Mouse (Mus musculus) stomach, embryonic 16.5 days (tissue): ENCODE data around the gene Csnk2a1. TPM values are rescaled to one million over a fixed set of nuclear protein-coding genes. Genes with fewer than 3 reads are reported as not detected.

Experiments
- ATAC-seq: fragments of 200-750 bp; cut with Nextera tagmentation; 2 replicates; pipeline ENCODE4 v1.8.0; 2017; ENCODE audit warnings: moderate number of reproducible peaks, moderate TSS enrichment; ENCODE audit not compliant: insufficient read depth, low FRiP score
- H3K27ac ChIP-seq: fragments of 300-500 bp; sonication (generic); 2 replicates; pipeline ENCODE4 v1.5.1; 2014; ENCODE audit warnings: low read length
- H3K27me3 ChIP-seq: fragments of 300-500 bp; sonication (generic); 2 replicates; pipeline ENCODE4 v1.6.1; 2014; ENCODE audit warnings: low read length, control low read depth, mixed read lengths; ENCODE audit not compliant: control insufficient read depth, insufficient read depth
- H3K36me3 ChIP-seq: fragments of 300-500 bp; sonication (generic); 2 replicates; pipeline ENCODE4 v1.6.1; 2014; ENCODE audit warnings: low read length; ENCODE audit not compliant: control insufficient read depth, insufficient read depth
- H3K4me1 ChIP-seq: fragments of 300-500 bp; sonication (generic); 2 replicates; pipeline ENCODE4 v1.6.1; 2014; ENCODE audit warnings: low read length, control low read depth, mixed read lengths; ENCODE audit not compliant: control insufficient read depth, insufficient read depth
- H3K4me2 ChIP-seq: fragments of 300-500 bp; sonication (generic); 2 replicates; pipeline ENCODE4 v1.6.1; 2014; ENCODE audit warnings: low read depth, low read length, mixed read lengths
- H3K4me3 ChIP-seq: fragments of 300-500 bp; sonication (generic); replicated peaks from 2 replicates; pipeline ENCODE4 v1.5.1; 2014; ENCODE audit warnings: mild to moderate bottlenecking, low read length
- H3K9ac ChIP-seq: fragments of 300-500 bp; sonication (generic); 2 replicates; pipeline ENCODE4 v1.6.1; 2014; ENCODE audit warnings: low read length
- H3K9me3 ChIP-seq: fragments of 300-500 bp; sonication (generic); replicated peaks from 2 replicates; pipeline ENCODE4 v1.6.1; 2016; ENCODE audit warnings: low read length, control low read depth; ENCODE audit not compliant: control insufficient read depth
- WGBS: fragments of 180-500 bp; shearing (Covaris S2); extraction: QIAGEN DNeasy Blood & Tissue Kit; methylation state at CpG from one replicate; pipeline ENCODE4 v1.1.7; 2014; 5-methylcytosine and 5-hydroxymethylcytosine counted together
- polyA plus RNA-seq: library from polyadenylated mRNA; unstranded; fragments of >200 nt; fragmentation: Nextera tagmentation; extraction: Ambion mirVana; gene quantifications from 2 replicates; pipeline ENCODE4 v1.2.1, GENCODE M21; 2015

Csnk2a1 gene
- polyA plus RNA-seq: 74.1 and 78.3 TPM in 2 replicates

DNA sequence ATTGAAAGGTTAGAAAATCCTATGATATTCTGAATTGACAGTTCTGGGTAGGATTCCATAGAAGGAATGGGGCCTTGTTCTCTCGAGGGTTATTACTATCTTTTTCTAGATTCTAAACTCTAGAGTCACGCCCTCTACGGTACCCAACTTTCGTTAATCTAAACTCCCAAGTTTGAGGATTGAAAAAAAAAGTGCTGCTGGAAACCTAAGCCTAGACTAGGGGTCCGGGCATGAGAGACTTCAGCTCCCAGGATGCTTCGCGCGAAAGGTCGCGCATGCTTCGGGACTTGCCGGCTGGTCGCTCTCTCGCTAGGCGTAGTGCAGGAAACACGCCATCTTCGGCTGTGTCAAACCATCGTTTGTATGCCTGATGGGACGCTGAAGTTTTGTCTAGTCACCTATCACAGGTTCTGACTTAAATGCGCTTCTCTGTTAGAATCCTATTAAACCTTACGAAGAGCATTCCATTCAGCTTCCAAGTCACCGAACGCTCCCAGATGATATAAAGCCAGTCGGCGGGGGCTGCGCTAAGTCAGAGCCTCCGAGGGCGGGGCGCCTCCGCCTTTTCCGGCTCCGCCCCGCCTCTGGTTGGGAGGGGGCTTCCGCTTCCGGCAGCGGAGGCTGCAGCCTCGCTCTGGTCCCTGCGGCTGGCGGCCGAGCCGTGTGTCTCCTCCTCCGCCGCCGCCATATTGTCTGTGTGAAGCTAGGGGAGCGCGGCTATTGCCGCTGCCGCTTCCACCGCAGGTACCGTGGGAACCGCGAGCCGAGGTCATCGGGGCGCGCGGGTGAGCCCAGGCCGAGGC lies at the start of gene Csnk2a1:
Csnk2a1 (plus strand) TSS at position 592 of the 803 bp plus-strand sequence.
- H3K4me2 ChIP-seq: peak within 1 kb of the TSS; percentile 80
- under 1% methylated on average over 55 of the region's 58 CpGs for WGBS

GRCm38 (mm10) chr2:152177162-152177805 lies 49.4 kb upstream of the Csnk2a1 start:
- ATAC-seq: peak; percentile 76; the same call in 1 of the 2 replicates
- WGBS: 18% methylated on average over 24 of the region's 24 CpGs
- no peak overlapping the region for H3K27ac ChIP-seq
- H3K9me3 ChIP-seq: no peaks in the 10 kb centered on the region
- no peak overlapping the region for H3K4me3 ChIP-seq
- H3K9ac ChIP-seq: no peak overlapping the region
- H3K4me2 ChIP-seq: 0 out of 2 replicates have a peak overlapping the region, but pooled peaks have one; percentile 32
- H3K36me3 ChIP-seq: no peaks in the 10 kb centered on the region
- H3K27me3 ChIP-seq: no peaks in the 10 kb centered on the region
- peaks cover 4% of the 10 kb centered on the region; the same call in 1 of the 2 replicates for H3K4me1 ChIP-seq

More for the DNA sequence above, at the start of gene Csnk2a1:
- H3K27me3 ChIP-seq: no peaks in the 10 kb centered on the region
- peak within 1 kb of the TSS; percentile 93 for H3K4me3 ChIP-seq
- peaks cover 4% of the 10 kb centered on the region for H3K36me3 ChIP-seq
- peak; percentile 97 for ATAC-seq
- H3K4me1 ChIP-seq: peaks cover 17% of the 10 kb centered on the region
- peak within 1 kb of the TSS; percentile 100 for H3K9ac ChIP-seq
- peaks cover 3% of the 10 kb centered on the region; the same call in 1 of the 2 replicates for H3K9me3 ChIP-seq
- H3K27ac ChIP-seq: peak within 1 kb of the TSS; percentile 100

DNA sequence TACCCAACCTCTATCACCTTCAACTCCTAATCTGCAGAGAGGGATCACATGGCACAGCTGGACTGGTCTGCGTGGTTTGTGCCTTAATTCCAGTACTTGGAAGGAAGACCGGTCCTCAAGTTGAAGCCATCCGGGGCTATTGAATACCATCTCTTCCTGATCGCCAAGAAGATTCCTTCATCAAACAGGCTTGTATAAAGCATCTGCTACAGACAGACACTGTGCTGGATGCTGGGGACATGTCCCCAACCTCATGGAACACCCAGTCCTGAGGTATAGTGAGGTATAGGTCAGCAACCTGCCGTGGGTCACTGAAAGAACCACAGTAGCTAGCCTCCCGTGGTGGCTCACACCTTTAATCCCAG lies 48.9 kb upstream of the Csnk2a1 start:
- Histone ChIP-seq H3K9me3 (no peaks in the 10 kb centered on the region), H3K36me3 (no peaks in the 10 kb centered on the region), H3K4me2 (0 out of 2 replicates have a peak overlapping the region, but pooled peaks have one; percentile 32), H3K9ac (no peak overlapping the region), H3K4me1 (peaks cover 4% of the 10 kb centered on the region; the same call in 1 of the 2 replicates), H3K27me3 (no peaks in the 10 kb centered on the region), H3K4me3 (no peak overlapping the region), H3K27ac (no peak overlapping the region)
- 77% methylated on average over 6 of the region's 6 CpGs for WGBS
- no peak for ATAC-seq

DNA sequence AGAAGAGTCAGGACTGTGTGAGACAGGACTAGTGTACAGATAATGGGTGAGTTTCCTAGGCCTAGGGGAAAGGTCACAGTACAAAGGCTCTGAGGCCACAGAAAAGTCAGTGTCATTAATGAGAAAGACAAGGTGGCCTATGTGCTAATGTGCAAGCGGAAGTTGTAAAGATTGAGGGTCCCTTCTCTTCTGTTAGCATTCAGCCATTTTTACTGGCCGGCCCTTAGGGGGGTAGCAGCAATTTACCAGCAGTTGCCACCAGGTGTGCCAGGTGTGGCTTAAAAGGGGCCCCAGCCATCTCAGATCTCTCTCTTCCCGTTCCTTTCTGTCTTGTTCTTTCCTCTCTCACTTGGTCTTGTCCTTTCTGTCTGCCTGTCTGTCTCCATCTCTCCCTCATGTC lies 48.3 kb upstream of the Csnk2a1 start:
- Histone ChIP-seq H3K4me2 (no peak overlapping the region), H3K27ac (no peak overlapping the region), H3K9me3 (no peaks in the 10 kb centered on the region), H3K27me3 (no peaks in the 10 kb centered on the region), H3K36me3 (no peaks in the 10 kb centered on the region), H3K4me3 (no peak overlapping the region), H3K4me1 (peaks cover 4% of the 10 kb centered on the region; the same call in 1 of the 2 replicates), H3K9ac (no peak overlapping the region)
- no peak for ATAC-seq
- WGBS: 78% methylated on average over 3 of the region's 3 CpGs

DNA sequence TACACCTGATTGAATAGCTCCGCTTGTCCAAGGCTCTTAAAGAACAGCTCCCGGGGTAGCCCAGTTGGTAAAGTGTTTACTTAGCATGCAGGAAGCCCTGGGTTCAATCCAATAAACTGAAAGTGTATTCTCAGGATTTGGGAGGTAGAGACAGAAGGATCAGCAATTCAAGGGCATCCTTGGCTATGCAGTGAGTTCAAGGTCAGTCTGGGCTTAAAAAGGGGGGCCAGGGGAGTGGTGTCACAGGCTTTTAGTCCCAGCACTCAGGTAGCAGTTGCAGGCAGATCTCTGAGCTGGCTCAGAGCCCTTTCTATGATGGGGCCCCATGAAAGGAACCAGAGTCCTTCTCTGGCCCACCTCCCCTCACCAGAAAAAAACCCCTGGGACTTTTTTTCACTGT lies 47.3 kb upstream of the Csnk2a1 start:
- no peak overlapping the region for H3K9ac ChIP-seq
- no peaks in the 10 kb centered on the region for H3K9me3 ChIP-seq
- no peak overlapping the region for H3K4me3 ChIP-seq
- no peaks in the 10 kb centered on the region for H3K36me3 ChIP-seq
- no peak overlapping the region for H3K4me2 ChIP-seq
- no peak overlapping the region for H3K27ac ChIP-seq
- no peak for ATAC-seq
- no peaks in the 10 kb centered on the region for H3K27me3 ChIP-seq
- H3K4me1 ChIP-seq: peaks cover 4% of the 10 kb centered on the region; the same call in 1 of the 2 replicates
- WGBS: 56% methylated on average over 2 of the region's 2 CpGs

DNA sequence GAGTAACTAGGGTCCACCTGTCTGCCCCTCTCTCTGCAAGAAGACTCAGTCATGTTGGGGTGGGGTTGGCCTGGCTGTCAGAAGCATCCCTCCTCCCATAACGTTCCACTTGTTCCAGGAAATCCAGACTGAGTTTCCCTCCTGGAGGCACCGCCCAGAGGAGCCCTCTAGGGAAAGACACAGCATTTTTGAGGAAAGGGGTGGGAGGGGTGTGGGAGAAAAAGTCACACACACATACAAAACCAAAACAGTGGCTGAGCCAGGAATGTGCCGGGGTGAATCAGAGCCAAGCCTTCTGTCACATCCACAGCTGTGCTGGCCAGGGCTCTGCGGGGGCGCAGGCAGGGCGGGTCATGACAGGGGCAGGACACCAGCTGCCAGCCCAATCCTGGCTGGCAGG lies 46.3 kb upstream of the Csnk2a1 start:
- Histone ChIP-seq H3K4me3 (no peak overlapping the region), H3K36me3 (no peaks in the 10 kb centered on the region), H3K27ac (no peak overlapping the region), H3K9ac (no peak overlapping the region), H3K4me1 (peaks cover 4% of the 10 kb centered on the region; the same call in 1 of the 2 replicates), H3K27me3 (no peaks in the 10 kb centered on the region), H3K9me3 (no peaks in the 10 kb centered on the region), H3K4me2 (no peak overlapping the region)
- WGBS: 41% methylated on average over 6 of the region's 6 CpGs
- peak; percentile 70 for ATAC-seq

- 79% methylated on average over 5 of the region's 5 CpGs for WGBS
- Histone ChIP-seq H3K4me3 (no peak overlapping the region), H3K9ac (no peak overlapping the region), H3K9me3 (no peaks in the 10 kb centered on the region), H3K36me3 (no peaks in the 10 kb centered on the region), H3K27me3 (no peaks in the 10 kb centered on the region), H3K4me2 (no peak overlapping the region), H3K4me1 (no peaks in the 10 kb centered on the region), H3K27ac (no peak overlapping the region)
- no peak for ATAC-seq
Measured at GRCm38 (mm10) chr2:152187132-152187531, 39.5 kb upstream of the Csnk2a1 start.

DNA sequence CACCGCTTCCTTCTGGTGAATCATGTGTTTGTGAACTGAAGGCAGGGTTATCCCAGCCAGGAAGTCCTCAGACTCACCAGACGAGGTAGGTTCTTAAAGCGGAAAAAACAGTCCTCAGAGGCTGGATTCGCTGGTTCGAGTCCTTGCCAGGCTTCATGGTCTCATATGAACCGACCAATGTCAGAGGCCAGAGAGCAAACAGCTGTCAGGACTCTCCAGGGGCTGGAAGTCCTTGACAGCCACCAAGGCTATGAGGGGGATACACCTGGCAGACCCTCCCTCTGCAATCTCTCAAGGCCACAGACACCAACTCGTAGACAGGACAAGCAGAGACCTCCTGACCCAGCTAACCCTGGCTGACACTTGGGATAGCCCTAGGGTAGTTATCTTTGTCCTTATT lies 37.4 kb upstream of the Csnk2a1 start:
- Histone ChIP-seq H3K9ac (no peak overlapping the region), H3K4me3 (no peak overlapping the region), H3K36me3 (no peaks in the 10 kb centered on the region), H3K27me3 (no peaks in the 10 kb centered on the region), H3K9me3 (no peaks in the 10 kb centered on the region), H3K4me1 (no peaks in the 10 kb centered on the region), H3K27ac (no peak overlapping the region; the same call in 1 of the 2 replicates), H3K4me2 (no peak overlapping the region)
- 46% methylated on average over 7 of the region's 7 CpGs for WGBS
- ATAC-seq: no peak

DNA sequence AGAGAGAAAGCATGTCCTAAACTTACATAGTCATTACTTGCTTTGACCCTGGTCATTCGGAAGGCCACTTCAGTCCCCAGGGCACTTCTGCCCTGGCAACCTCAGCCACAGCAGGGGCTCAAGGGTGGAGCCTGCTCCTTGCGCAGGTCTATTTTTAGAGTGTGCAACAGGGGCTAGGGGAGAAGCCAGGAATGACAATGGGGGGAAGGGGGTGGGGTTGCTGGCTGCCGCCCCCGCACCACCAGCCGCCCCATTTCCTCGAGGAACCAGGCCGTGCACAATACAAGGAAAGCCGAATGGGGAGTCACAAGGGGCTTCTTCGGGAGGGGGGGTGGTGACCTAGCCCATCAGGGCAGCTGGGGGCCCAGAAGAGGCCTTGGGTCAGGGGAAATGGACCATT lies 37.0 kb upstream of the Csnk2a1 start:
- ATAC-seq: peak; percentile 61; the same call in 1 of the 2 replicates
- WGBS: 62% methylated on average over 9 of the region's 9 CpGs
- H3K27me3 ChIP-seq: no peaks in the 10 kb centered on the region
- H3K9ac ChIP-seq: no peak overlapping the region
- H3K27ac ChIP-seq: no peak overlapping the region; the same call in 1 of the 2 replicates
- no peaks in the 10 kb centered on the region for H3K4me1 ChIP-seq
- no peaks in the 10 kb centered on the region for H3K9me3 ChIP-seq
- H3K36me3 ChIP-seq: no peaks in the 10 kb centered on the region
- no peak overlapping the region for H3K4me3 ChIP-seq
- no peak overlapping the region for H3K4me2 ChIP-seq
